ENCODE assay signal across 8 mouse cellular contexts in genomic region chr17:26508961-26509771, GRCm38 (mm10). TPM values are rescaled to one million over a fixed set of nuclear protein-coding genes. Genes with fewer than 3 reads are reported as not detected.
DNase-seq lines count a peak whose midpoint lies in the region; ATAC-seq and TF ChIP-seq lines count a peak whose summit lies in the region.

No protein-coding gene starts in this region.

- DNase-seq in CD8-positive naive resting alpha-beta T cell, adult 2 months (ENCODE audit: low read depth in 2 of 2, low spot score in 2 of 2) = peak; percentile 61 to 69
- peak; percentile 87 for DNase-seq in adrenal gland, postnatal 14 days
- peak; percentile 83 to 88 for DNase-seq in kidney, postnatal 4 days
- peak; percentile 71 for DNase-seq in lung, adult 2 months
- DNase-seq in thymus, postnatal 25 days = peak; percentile 80

- peak; percentile 74 for TF ChIP-seq CTCF in lung, adult 2 months (IDR thresholded peaks at IDR 0.05; ENCODE audit: insufficient read depth, low read length)

- WGBS in embryonic facial prominence, embryonic 13.5 days = 24% methylated on average over 25 of the region's 25 CpGs
- whole genome bisulfite sequencing in heart, embryonic 14.5 days = 24% methylated on average over 25 of the region's 25 CpGs
- WGBS in lung, adult 2 months = 19% methylated on average over 25 of the region's 25 CpGs
- WGBS in neural tube, embryonic 15.5 days = 27% methylated on average over 25 of the region's 25 CpGs

- peak overlapping the region; percentile 95 for H3K27ac ChIP-seq in embryonic facial prominence, embryonic 13.5 days
- H3K27ac ChIP-seq in heart, embryonic 14.5 days (replicated peaks in 1 of 2; ENCODE audit: control insufficient read depth in 1 of 2, insufficient read depth in 1 of 2, low read depth in 2 of 2, low read length in 2 of 2) = peak overlapping the region; percentile 99
- H3K27ac ChIP-seq in neural tube, embryonic 15.5 days (replicated peaks) = peak overlapping the region; percentile 99

- peaks cover 45% of the 10 kb centered on the region for H3K4me1 ChIP-seq in embryonic facial prominence, embryonic 13.5 days
- H3K4me1 ChIP-seq in heart, embryonic 14.5 days (ENCODE audit: control insufficient read depth in 2 of 2, insufficient read depth in 2 of 2, low read length in 2 of 2) = peaks cover 44 to 65% of the 10 kb centered on the region in 2 experiments
- peaks cover 16% of the 10 kb centered on the region; the same call in 1 of the 2 replicates for H3K4me1 ChIP-seq in lung, adult 2 months (ENCODE audit: control insufficient read depth, insufficient read depth, low read length)
- peaks cover 43% of the 10 kb centered on the region for H3K4me1 ChIP-seq in neural tube, embryonic 15.5 days

- peak overlapping the region; percentile 69 for H3K4me3 ChIP-seq in embryonic facial prominence, embryonic 13.5 days
- H3K4me3 ChIP-seq in heart, embryonic 14.5 days (ENCODE audit: control insufficient read depth in 1 of 2, insufficient read depth in 1 of 2, low read depth in 1 of 2, low read length in 2 of 2) = peak overlapping the region; percentile 67 to 85
- H3K4me3 ChIP-seq in lung, adult 2 months (replicated peaks; ENCODE audit: extremely low read depth, low read depth, low read length) = peak overlapping the region; percentile 75
- H3K4me3 ChIP-seq in neural tube, embryonic 15.5 days (replicated peaks) = peak overlapping the region; percentile 80

- peaks cover 13% of the 10 kb centered on the region for H3K36me3 ChIP-seq in embryonic facial prominence, embryonic 13.5 days
- H3K36me3 ChIP-seq in heart, embryonic 14.5 days (ENCODE audit: control insufficient read depth, insufficient read depth, low read length) = peaks cover 26% of the 10 kb centered on the region
- peaks cover 4% of the 10 kb centered on the region; the same call in 1 of the 2 replicates for H3K36me3 ChIP-seq in neural tube, embryonic 15.5 days

- no peak for ATAC-seq in embryonic facial prominence, embryonic 13.5 days (ENCODE audit: insufficient number of reproducible peaks, insufficient read depth, low FRiP score, low TSS enrichment, low read depth)
- no peak; the same call in 1 of the 2 replicates for ATAC-seq in heart, embryonic 14.5 days (ENCODE audit: insufficient number of reproducible peaks, insufficient read depth, low FRiP score, low read depth)
- ATAC-seq in neural tube, embryonic 15.5 days (ENCODE audit: low FRiP score) = no peak; the same call in none of the 2 replicates

- no peaks in the 10 kb centered on the region for H3K27me3 ChIP-seq in embryonic facial prominence, embryonic 13.5 days
- H3K27me3 ChIP-seq in heart, embryonic 14.5 days (ENCODE audit: control insufficient read depth, insufficient read depth, low read length) = no peaks in the 10 kb centered on the region
- no peaks in the 10 kb centered on the region for H3K27me3 ChIP-seq in neural tube, embryonic 15.5 days (replicated peaks)

- no peak; the same call in 1 of the 2 replicates for TF ChIP-seq POLR2A in lung, adult 2 months (IDR thresholded peaks at IDR 0.05; ENCODE audit: borderline replicate concordance, extremely low read depth, low read depth, low read length)

- peak overlapping the region; percentile 80 for H3K4me2 ChIP-seq in embryonic facial prominence, embryonic 13.5 days
- peak overlapping the region; percentile 95 for H3K4me2 ChIP-seq in heart, embryonic 14.5 days (ENCODE audit: low read length)
- H3K4me2 ChIP-seq in neural tube, embryonic 15.5 days = peak overlapping the region; percentile 82

- H3K9ac ChIP-seq in embryonic facial prominence, embryonic 13.5 days = peak overlapping the region; percentile 92
- H3K9ac ChIP-seq in heart, embryonic 14.5 days (ENCODE audit: low read length) = peak overlapping the region; percentile 87
- H3K9ac ChIP-seq in neural tube, embryonic 15.5 days (replicated peaks) = peak overlapping the region; percentile 95

- H3K9me3 ChIP-seq in embryonic facial prominence, embryonic 13.5 days = no peaks in the 10 kb centered on the region
- H3K9me3 ChIP-seq in heart, embryonic 14.5 days (ENCODE audit: control insufficient read depth, low read length) = no peaks in the 10 kb centered on the region
- no peaks in the 10 kb centered on the region for H3K9me3 ChIP-seq in neural tube, embryonic 15.5 days (replicated peaks)

RNA-seq across cellular contexts. Expression of gene Ergic1, which starts 52.1 kb away (rescaled TPM):
- 126 and 143 TPM in 2 replicates for total RNA-seq in adrenal gland, postnatal 14 days (2021)
- polyA plus RNA-seq in embryonic facial prominence, embryonic 13.5 days (2015; fragmentation: Nextera tagmentation; extraction: Ambion mirVana) = 120 and 121 TPM in 2 replicates
- polyA plus RNA-seq in heart, embryonic 14.5 days (2014; fragmentation: Nextera tagmentation; extraction: Ambion mirVana) = 120 and 121 TPM in 2 replicates
- 86.3 and 93.3 TPM in 2 replicates for polyA plus RNA-seq in lung, adult 2 months (2012; rRNA removed)
- polyA plus RNA-seq in neural tube, embryonic 15.5 days (2015; fragmentation: Nextera tagmentation; extraction: Ambion mirVana) = 89.7 and 101 TPM in 2 replicates

RNA-seq across cellular contexts. Expression of gene Dusp1, which starts 52.8 kb away (rescaled TPM):
- 56.6 and 66.3 TPM in 2 replicates for total RNA-seq in adrenal gland, postnatal 14 days (2021)
- polyA plus RNA-seq in embryonic facial prominence, embryonic 13.5 days (2015; fragmentation: Nextera tagmentation; extraction: Ambion mirVana) = 13.2 and 15.4 TPM in 2 replicates
- 30.2 and 36.9 TPM in 2 replicates for polyA plus RNA-seq in heart, embryonic 14.5 days (2014; fragmentation: Nextera tagmentation; extraction: Ambion mirVana)
- polyA plus RNA-seq in lung, adult 2 months (2012; rRNA removed) = 233 and 359 TPM in 2 replicates
- polyA plus RNA-seq in neural tube, embryonic 15.5 days (2015; fragmentation: Nextera tagmentation; extraction: Ambion mirVana) = 25.0 and 25.8 TPM in 2 replicates
